Mouse (Mus musculus) limb, embryonic 11.5 days (tissue): ENCODE measurements at regions not wholly inside any gene's neighbourhood (a gene's known extent, or its start where the extent isn't known, plus 50 kb on each side); places are given as distances from the start of the nearest gene placed in this dataset.
A peak's percentile ranks its signal among the peaks of the same experiment; 100 is the strongest.

Experiments
- ATAC-seq: fragments of 200-750 bp; cut with Nextera tagmentation; 2 replicates; pipeline ENCODE4 v1.8.0; 2017; ENCODE audit warnings: low read depth; ENCODE audit not compliant: insufficient number of reproducible peaks, low FRiP score, low TSS enrichment
- DNase-seq: peaks from one replicate; pipeline ENCODE4 v3.0.0-alpha.2; 2015; ENCODE audit warnings: low spot score
- H3K27ac ChIP-seq: fragments of 300-500 bp; sonication (generic); replicated peaks from 2 replicates; pipeline ENCODE4 v1.5.1; 2014; ENCODE audit warnings: low read depth, mild to moderate bottlenecking, low read length
- H3K27me3 ChIP-seq: fragments of 300-500 bp; sonication (generic); 2 replicates; pipeline ENCODE4 v1.6.1; 2014; ENCODE audit warnings: mild to moderate bottlenecking, low read length, mixed read lengths; ENCODE audit not compliant: control insufficient read depth, insufficient read depth
- H3K36me3 ChIP-seq: fragments of 300-500 bp; sonication (generic); 2 replicates; pipeline ENCODE4 v1.6.1; 2014; ENCODE audit warnings: mild to moderate bottlenecking, low read length, moderate library complexity, mixed read lengths; ENCODE audit not compliant: control insufficient read depth, insufficient read depth
- H3K4me1 ChIP-seq: fragments of 300-500 bp; sonication (generic); 2 replicates; pipeline ENCODE4 v1.6.1; 2014; ENCODE audit warnings: low read length, mixed read lengths; ENCODE audit not compliant: control insufficient read depth, insufficient read depth
- H3K4me2 ChIP-seq: fragments of 300-500 bp; sonication (generic); 2 replicates; pipeline ENCODE4 v1.6.1; 2014; ENCODE audit warnings: low read depth, mild to moderate bottlenecking, moderate library complexity; ENCODE audit not compliant: severe bottlenecking
- H3K4me3 ChIP-seq: fragments of 300-500 bp; sonication (generic); 2 replicates; pipeline ENCODE4 v1.5.1; 2014; ENCODE audit warnings: low read depth, low read length
- H3K9ac ChIP-seq: fragments of 300-500 bp; sonication (generic); 2 replicates; pipeline ENCODE4 v1.6.1; 2014; ENCODE audit warnings: mild to moderate bottlenecking, low read length
- H3K9me3 ChIP-seq: fragments of 300-500 bp; sonication (generic); 2 replicates; pipeline ENCODE4 v1.6.1; 2016; ENCODE audit warnings: low read length; ENCODE audit not compliant: control insufficient read depth
- WGBS: fragments of 180-500 bp; shearing (Covaris S2); extraction: QIAGEN DNeasy Blood & Tissue Kit; methylation state at CpG from one replicate; pipeline ENCODE4 v1.1.7; 2014; 5-methylcytosine and 5-hydroxymethylcytosine counted together

DNA sequence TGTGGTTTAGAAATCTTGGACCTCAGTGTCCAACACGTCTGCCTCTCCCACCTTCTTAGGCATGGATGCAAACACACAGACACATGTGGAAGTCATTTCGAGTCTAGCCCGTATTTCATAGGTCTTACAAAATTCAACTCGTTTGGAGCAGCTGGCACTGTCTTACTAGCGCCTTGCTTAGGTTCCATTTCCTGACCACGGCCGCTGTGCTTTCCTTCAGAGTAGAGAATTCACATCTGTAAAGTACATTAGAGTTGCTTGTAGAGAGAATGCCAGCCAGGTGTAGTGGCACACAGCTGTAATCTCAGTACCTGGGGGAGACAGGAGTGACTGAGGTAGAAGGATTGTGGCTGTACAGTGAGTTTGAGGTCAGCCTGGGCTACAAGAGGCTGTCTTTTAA, 346.6 kb downstream of the Zfp706 start:
- Histone ChIP-seq H3K9ac (no peak overlapping the region), H3K36me3 (no peaks in the 10 kb centered on the region), H3K4me3 (no peak overlapping the region), H3K4me1 (peaks cover 5% of the 10 kb centered on the region; the same call in 1 of the 2 replicates), H3K9me3 (no peaks in the 10 kb centered on the region), H3K27me3 (no peaks in the 10 kb centered on the region), H3K4me2 (no peak overlapping the region), H3K27ac (peak overlapping the region; percentile 45; the same call in 1 of the 2 replicates)
- DNase-seq (peak; percentile 58), ATAC-seq (peak; percentile 57; the same call in 1 of the 2 replicates)
- WGBS = 31% methylated on average over 7 of the region's 7 CpGs
